Mouse (Mus musculus): ENCODE measurements at regions not wholly inside any gene's neighbourhood (a gene's known extent, or its start where the extent isn't known, plus 50 kb on each side); places are given as distances from the start of the nearest gene placed in this dataset.

GRCm38 (mm10) chr15:36679577-36679976, 328.0 kb downstream of the Zfp706 start:
- DNase-seq (ENCODE audit: low read depth, low spot score): no peak

GRCm38 (mm10) chr15:36669748-36670147, 337.8 kb downstream of the Zfp706 start:
- DNase-seq (ENCODE audit: low read depth, low spot score): no peak

- DNase-seq (ENCODE audit: low read depth, low spot score): no peak
Observed at GRCm38 (mm10) chr15:36666566-36666965, 341.0 kb downstream of the Zfp706 start.

- DNase-seq (ENCODE audit: low read depth, low spot score): no peak
Observed at GRCm38 (mm10) chr15:36664391-36664790, 343.2 kb downstream of the Zfp706 start.

GRCm38 (mm10) chr15:36660986-36661385, 346.6 kb downstream of the Zfp706 start:
- DNase-seq (ENCODE audit: low read depth, low spot score): no peak
